24 mouse cellular contexts compared by ENCODE assay signal in genomic region chr4:106149471-106150048, GRCm38 (mm10).
A peak's percentile ranks its signal among the peaks of the same experiment; 100 is the strongest.
DNase-seq lines count a peak whose midpoint lies in the region; ATAC-seq lines count a peak whose summit lies in the region.
"Had no signal": no experiment of that assay in that cellular context is flagged by ENCODE, and none has a peak within 500 bp of the region (broad histone marks: within the 10 kb centered on the region; RNA-seq: fewer than 3 reads in every experiment).

No protein-coding gene starts in this region.

- no peak overlapping the region for H3K9ac ChIP-seq in embryonic facial prominence, embryonic 11.5 days (replicated peaks; ENCODE audit: low read length)
- no peak overlapping the region for H3K9ac ChIP-seq in embryonic facial prominence, embryonic 15.5 days
- no peak overlapping the region for H3K9ac ChIP-seq in limb, embryonic 13.5 days
- H3K9ac ChIP-seq in hindbrain, embryonic 12.5 days = no peak overlapping the region
- H3K9ac ChIP-seq: forebrain, embryonic 13.5 days; forebrain, postnatal 0 days; heart, embryonic 13.5 days had no signal

- no peaks in the 10 kb centered on the region for H3K27me3 ChIP-seq in embryonic facial prominence, embryonic 11.5 days (ENCODE audit: control insufficient read depth, insufficient read depth, low read length)
- no peaks in the 10 kb centered on the region for H3K27me3 ChIP-seq in embryonic facial prominence, embryonic 15.5 days
- H3K27me3 ChIP-seq in limb, embryonic 13.5 days = peaks cover 7% of the 10 kb centered on the region; the same call in 1 of the 2 replicates
- no peaks in the 10 kb centered on the region for H3K27me3 ChIP-seq in hindbrain, embryonic 12.5 days
- H3K27me3 ChIP-seq: forebrain, embryonic 13.5 days; heart, embryonic 13.5 days had no signal

- no peak overlapping the region for H3K4me2 ChIP-seq in embryonic facial prominence, embryonic 11.5 days (ENCODE audit: low read depth, low read length)
- H3K4me2 ChIP-seq in embryonic facial prominence, embryonic 15.5 days (replicated peaks) = no peak overlapping the region
- H3K4me2 ChIP-seq in limb, embryonic 13.5 days (replicated peaks) = no peak overlapping the region
- H3K4me2 ChIP-seq in hindbrain, embryonic 12.5 days (replicated peaks) = no peak overlapping the region
- H3K4me2 ChIP-seq: forebrain, embryonic 13.5 days; heart, embryonic 13.5 days had no signal

- ATAC-seq in embryonic facial prominence, embryonic 11.5 days (replicated peaks; ENCODE audit: insufficient number of reproducible peaks, low FRiP score, low TSS enrichment, low read depth) = no peak
- ATAC-seq in embryonic facial prominence, embryonic 15.5 days (ENCODE audit: insufficient number of reproducible peaks, low FRiP score, low TSS enrichment, low read depth) = peak; percentile 43; the same call in 1 of the 2 replicates
- peak; percentile 55; the same call in 1 of the 2 replicates for ATAC-seq in limb, embryonic 13.5 days (ENCODE audit: low FRiP score, low read depth)
- no peak for ATAC-seq in hindbrain, embryonic 12.5 days (ENCODE audit: low FRiP score)
- ATAC-seq: CD4-positive, CD25-positive, alpha-beta regulatory T cell, adult 4 months; forebrain, embryonic 13.5 days; forebrain, postnatal 0 days; hindbrain, embryonic 16.5 days; inflammation-experienced regulatory T-cells, adult 6 months had no signal

- 61% methylated on average over 7 of the region's 7 CpGs for WGBS in embryonic facial prominence, embryonic 11.5 days
- WGBS in embryonic facial prominence, embryonic 15.5 days = 36% methylated on average over 7 of the region's 7 CpGs
- 48% methylated on average over 7 of the region's 7 CpGs for WGBS in limb, embryonic 13.5 days
- 84% methylated on average over 7 of the region's 7 CpGs for WGBS in hindbrain, embryonic 12.5 days

- peak overlapping the region; percentile 38; the same call in 1 of the 2 replicates for H3K27ac ChIP-seq in embryonic facial prominence, embryonic 11.5 days (replicated peaks; ENCODE audit: low read depth, low read length)
- peak overlapping the region; percentile 74 for H3K27ac ChIP-seq in embryonic facial prominence, embryonic 15.5 days (replicated peaks)
- peak overlapping the region; percentile 63; the same call in 1 of the 2 replicates for H3K27ac ChIP-seq in limb, embryonic 13.5 days
- no peak overlapping the region for H3K27ac ChIP-seq in hindbrain, embryonic 12.5 days
- H3K27ac ChIP-seq: forebrain, embryonic 13.5 days; gastrocnemius, adult 2 months; heart, embryonic 13.5 days had no signal

- H3K9me3 ChIP-seq in embryonic facial prominence, embryonic 11.5 days (replicated peaks; ENCODE audit: control insufficient read depth, low read length) = no peaks in the 10 kb centered on the region
- H3K9me3 ChIP-seq in embryonic facial prominence, embryonic 15.5 days (replicated peaks) = no peaks in the 10 kb centered on the region
- peaks cover 8% of the 10 kb centered on the region; the same call in 1 of the 2 replicates for H3K9me3 ChIP-seq in limb, embryonic 13.5 days
- H3K9me3 ChIP-seq in hindbrain, embryonic 12.5 days (replicated peaks) = no peaks in the 10 kb centered on the region
- H3K9me3 ChIP-seq: forebrain, embryonic 13.5 days; heart, embryonic 13.5 days had no signal

- no peak overlapping the region for H3K4me3 ChIP-seq in embryonic facial prominence, embryonic 11.5 days (ENCODE audit: low read depth, low read length)
- no peak overlapping the region for H3K4me3 ChIP-seq in embryonic facial prominence, embryonic 15.5 days (replicated peaks)
- H3K4me3 ChIP-seq in limb, embryonic 13.5 days = no peak overlapping the region
- no peak overlapping the region for H3K4me3 ChIP-seq in hindbrain, embryonic 12.5 days
- H3K4me3 ChIP-seq: forebrain, embryonic 13.5 days; gastrocnemius, adult 2 months; heart, embryonic 13.5 days had no signal

- H3K36me3 ChIP-seq in embryonic facial prominence, embryonic 11.5 days (replicated peaks; ENCODE audit: control insufficient read depth, insufficient read depth, low read depth, low read length) = no peaks in the 10 kb centered on the region
- H3K36me3 ChIP-seq in embryonic facial prominence, embryonic 15.5 days = no peaks in the 10 kb centered on the region
- no peaks in the 10 kb centered on the region for H3K36me3 ChIP-seq in limb, embryonic 13.5 days
- no peaks in the 10 kb centered on the region for H3K36me3 ChIP-seq in hindbrain, embryonic 12.5 days
- H3K36me3 ChIP-seq: G1E; heart, embryonic 13.5 days had no signal

- no peaks in the 10 kb centered on the region for H3K4me1 ChIP-seq in embryonic facial prominence, embryonic 11.5 days (ENCODE audit: control insufficient read depth, insufficient read depth, low read length)
- H3K4me1 ChIP-seq in embryonic facial prominence, embryonic 15.5 days = peaks cover 41% of the 10 kb centered on the region
- peaks cover 32% of the 10 kb centered on the region for H3K4me1 ChIP-seq in limb, embryonic 13.5 days
- H3K4me1 ChIP-seq in hindbrain, embryonic 12.5 days = no peaks in the 10 kb centered on the region

- peak; percentile 15 for DNase-seq in embryo, embryonic 11 days
- DNase-seq in embryo, embryonic 10.5 days (ENCODE audit: low spot score) = no peak
- peak; percentile 74 for DNase-seq in embryonic facial prominence, embryonic 11.5 days (ENCODE audit: low spot score)
- DNase-seq in gastrocnemius, postnatal 25 days = no peak
- no peak for DNase-seq in adrenal gland, adult 18-20 months (ENCODE audit: low spot score in 2 of 2)
- DNase-seq: adrenal gland, adult 2 months; adrenal gland, postnatal 36 days; B cell, adult 2 months; cerebellum, adult 2 months; cerebellum, postnatal 10 days; forebrain, postnatal 0 days; gastrocnemius, adult 2 months; gastrocnemius, postnatal 36 days; heart, adult 11 months; heart, postnatal 36 days had no signal

Comparison
In these comparisons a context has a peak if more than half of its experiments do, and no peak if none do; other contexts are left out.
1. DNase-seq: peak in embryo, embryonic 11 days (single experiment) and embryonic facial prominence, embryonic 11.5 days (single experiment); none in embryo, embryonic 10.5 days (single experiment), gastrocnemius, postnatal 25 days (single experiment) and adrenal gland, adult 18-20 months (0 of 2).
2. ATAC-seq: peak in embryonic facial prominence, embryonic 15.5 days (single experiment) and limb, embryonic 13.5 days (single experiment); none in embryonic facial prominence, embryonic 11.5 days (single experiment) and hindbrain, embryonic 12.5 days (single experiment).